Mouse (Mus musculus) limb, embryonic 12.5 days (tissue): ENCODE results near the gene Nsa2. TPM values are rescaled to one million over a fixed set of nuclear protein-coding genes. Genes with fewer than 3 reads are reported as not detected.

Experiments
- ATAC-seq: fragments of 200-750 bp; cut with Nextera tagmentation; 2 replicates; pipeline ENCODE4 v1.8.0; 2017; ENCODE audit warnings: low read depth, moderate TSS enrichment; ENCODE audit not compliant: insufficient number of reproducible peaks, insufficient read depth, low FRiP score, low TSS enrichment
- H3K27ac ChIP-seq: fragments of 300-500 bp; sonication (generic); 2 replicates; pipeline ENCODE4 v1.5.1; 2016; ENCODE audit warnings: mild to moderate bottlenecking, moderate library complexity
- H3K27me3 ChIP-seq: fragments of 300-500 bp; sonication (generic); 2 replicates; pipeline ENCODE4 v1.6.1; 2016; ENCODE audit warnings: mild to moderate bottlenecking, moderate library complexity
- H3K36me3 ChIP-seq: fragments of 300-500 bp; sonication (generic); 2 replicates; pipeline ENCODE4 v1.6.1; 2016; ENCODE audit warnings: mild to moderate bottlenecking, moderate library complexity
- H3K4me1 ChIP-seq: fragments of 300-500 bp; sonication (generic); replicated peaks from 2 replicates; pipeline ENCODE4 v1.6.1; 2016
- H3K4me2 ChIP-seq: fragments of 300-500 bp; sonication (generic); 2 replicates; pipeline ENCODE4 v1.6.1; 2016; ENCODE audit warnings: mild to moderate bottlenecking, moderate library complexity
- H3K4me3 ChIP-seq: fragments of 300-500 bp; sonication (generic); replicated peaks from 2 replicates; pipeline ENCODE4 v1.5.1; 2016; ENCODE audit warnings: mild to moderate bottlenecking
- H3K9ac ChIP-seq: fragments of 300-500 bp; sonication (generic); replicated peaks from 2 replicates; pipeline ENCODE4 v1.6.1; 2016; ENCODE audit warnings: mild to moderate bottlenecking, moderate library complexity
- H3K9me3 ChIP-seq: fragments of 300-500 bp; sonication (generic); 2 replicates; pipeline ENCODE4 v1.6.1; 2016; ENCODE audit warnings: mild to moderate bottlenecking, moderate library complexity
- WGBS: fragments of 180-500 bp; shearing (Covaris S2); methylation state at CpG from one replicate; pipeline ENCODE4 v1.1.7; 2016; 5-methylcytosine and 5-hydroxymethylcytosine counted together
- polyA plus RNA-seq: library from polyadenylated mRNA; unstranded; fragments of >200 nt; fragmentation: Nextera tagmentation; extraction: Ambion mirVana; gene quantifications from 2 replicates; pipeline ENCODE4 v1.2.1, GENCODE M21; 2016

Nsa2 gene
- 66.5 and 67.8 TPM in 2 replicates for polyA plus RNA-seq

- peak within 1 kb of the TSS; percentile 82 for H3K9ac ChIP-seq
- peak within 1 kb of the TSS; percentile 73; the same call in 1 of the 2 replicates for H3K27ac ChIP-seq
- no peaks in the 10 kb centered on the region for H3K27me3 ChIP-seq
- H3K4me2 ChIP-seq, result peak within 1 kb of the TSS; percentile 65
- WGBS, result under 1% methylated on average over 57 of the region's 57 CpGs
- peaks cover 6% of the 10 kb centered on the region; the same call in 1 of the 2 replicates for H3K4me1 ChIP-seq
- peak within 1 kb of the TSS; percentile 84 for H3K4me3 ChIP-seq
- no peaks in the 10 kb centered on the region for H3K9me3 ChIP-seq
- peaks cover 29% of the 10 kb centered on the region for H3K36me3 ChIP-seq
- ATAC-seq, result peak; percentile 91
Observed at GRCm38 (mm10) chr13:97137466-97138400, at the start of gene Nsa2, which contains the start of gene Gfm2. Gene Nsa2 (minus strand): TSS chr13:97137937. Gene Gfm2 (plus strand): TSS chr13:97137937.

- Histone ChIP-seq H3K4me2 (no peak overlapping the region), H3K4me1 (no peaks in the 10 kb centered on the region), H3K27ac (no peak overlapping the region), H3K27me3 (no peaks in the 10 kb centered on the region), H3K9me3 (no peaks in the 10 kb centered on the region), H3K36me3 (peaks cover 8% of the 10 kb centered on the region; the same call in 1 of the 2 replicates), H3K4me3 (no peak overlapping the region), H3K9ac (no peak overlapping the region)
- WGBS, result 83% methylated on average over 4 of the region's 4 CpGs
- ATAC-seq, result no peak
Observed at GRCm38 (mm10) chr13:97186346-97186745, 48.6 kb upstream of the Nsa2 start.

- H3K4me2 ChIP-seq, result no peak overlapping the region
- no peak for ATAC-seq
- H3K27me3 ChIP-seq, result no peaks in the 10 kb centered on the region
Observed at GRCm38 (mm10) chr13:97184656-97185055, 46.9 kb upstream of the Nsa2 start.

GRCm38 (mm10) chr13:97184168-97184567, 46.4 kb upstream of the Nsa2 start:
- Histone ChIP-seq H3K9me3 (no peaks in the 10 kb centered on the region), H3K4me1 (no peaks in the 10 kb centered on the region), H3K36me3 (peaks cover 29% of the 10 kb centered on the region), H3K27ac (no peak overlapping the region), H3K27me3 (no peaks in the 10 kb centered on the region), H3K4me2 (no peak overlapping the region), H3K4me3 (no peak overlapping the region), H3K9ac (no peak overlapping the region)
- WGBS, result 93% methylated on average over 2 of the region's 2 CpGs
- no peak for ATAC-seq

More at GRCm38 (mm10) chr13:97184656-97185055, 46.9 kb upstream of the Nsa2 start:
- Histone ChIP-seq H3K4me3 (no peak overlapping the region), H3K4me1 (no peaks in the 10 kb centered on the region), H3K9me3 (no peaks in the 10 kb centered on the region), H3K36me3 (peaks cover 25% of the 10 kb centered on the region), H3K9ac (no peak overlapping the region), H3K27ac (no peak overlapping the region)
- WGBS, result 88% methylated on average over 5 of the region's 5 CpGs

GRCm38 (mm10) chr13:97182821-97183220, 45.1 kb upstream of the Nsa2 start:
- Histone ChIP-seq H3K4me2 (no peak overlapping the region), H3K4me1 (no peaks in the 10 kb centered on the region), H3K27me3 (no peaks in the 10 kb centered on the region), H3K4me3 (no peak overlapping the region), H3K9ac (no peak overlapping the region), H3K36me3 (peaks cover 40% of the 10 kb centered on the region), H3K9me3 (no peaks in the 10 kb centered on the region), H3K27ac (no peak overlapping the region)
- ATAC-seq, result no peak
- WGBS, result 81% methylated on average over 4 of the region's 4 CpGs

GRCm38 (mm10) chr13:97180113-97180828, 42.5 kb upstream of the Nsa2 start:
- WGBS, result 81% methylated on average over 6 of the region's 6 CpGs
- H3K27me3 ChIP-seq, result no peaks in the 10 kb centered on the region
- H3K36me3 ChIP-seq, result peaks cover 63% of the 10 kb centered on the region
- no peak overlapping the region for H3K4me3 ChIP-seq
- no peak overlapping the region for H3K9ac ChIP-seq
- no peaks in the 10 kb centered on the region for H3K4me1 ChIP-seq
- H3K9me3 ChIP-seq, result no peaks in the 10 kb centered on the region
- H3K27ac ChIP-seq, result no peak overlapping the region
- no peak for ATAC-seq
- no peak overlapping the region for H3K4me2 ChIP-seq

- no peak for ATAC-seq
- no peak overlapping the region for H3K27ac ChIP-seq
- H3K4me3 ChIP-seq, result no peak overlapping the region
- WGBS, result 84% methylated on average over 7 of the region's 7 CpGs
- no peak overlapping the region for H3K4me2 ChIP-seq
- no peak overlapping the region for H3K9ac ChIP-seq
- peaks cover 73% of the 10 kb centered on the region for H3K36me3 ChIP-seq
- H3K4me1 ChIP-seq, result no peaks in the 10 kb centered on the region
- H3K9me3 ChIP-seq, result no peaks in the 10 kb centered on the region
- no peaks in the 10 kb centered on the region for H3K27me3 ChIP-seq
Observed at GRCm38 (mm10) chr13:97178943-97179342, 41.2 kb upstream of the Nsa2 start.

- H3K27me3 ChIP-seq, result no peaks in the 10 kb centered on the region
- H3K4me3 ChIP-seq, result no peak overlapping the region
- no peaks in the 10 kb centered on the region for H3K4me1 ChIP-seq
- ATAC-seq, result no peak
- H3K36me3 ChIP-seq, result peaks cover 90% of the 10 kb centered on the region
- no peak overlapping the region for H3K4me2 ChIP-seq
- whole genome bisulfite sequencing, result 87% methylated on average over 5 of the region's 5 CpGs
- no peaks in the 10 kb centered on the region for H3K9me3 ChIP-seq
- H3K9ac ChIP-seq, result no peak overlapping the region
- no peak overlapping the region for H3K27ac ChIP-seq
Observed at GRCm38 (mm10) chr13:97176731-97177130, 39.0 kb upstream of the Nsa2 start.

GRCm38 (mm10) chr13:97175520-97176264, 38.0 kb upstream of the Nsa2 start:
- Histone ChIP-seq H3K4me3 (no peak overlapping the region), H3K36me3 (peaks cover 90% of the 10 kb centered on the region), H3K9ac (no peak overlapping the region), H3K9me3 (no peaks in the 10 kb centered on the region), H3K4me2 (no peak overlapping the region), H3K27ac (no peak overlapping the region), H3K27me3 (no peaks in the 10 kb centered on the region), H3K4me1 (no peaks in the 10 kb centered on the region)
- 80% methylated on average over 10 of the region's 10 CpGs for WGBS
- no peak for ATAC-seq

- Histone ChIP-seq H3K4me1 (no peaks in the 10 kb centered on the region), H3K27me3 (no peaks in the 10 kb centered on the region), H3K36me3 (peaks cover 66% of the 10 kb centered on the region), H3K9ac (no peak overlapping the region), H3K9me3 (no peaks in the 10 kb centered on the region), H3K4me3 (no peak overlapping the region), H3K27ac (no peak overlapping the region), H3K4me2 (no peak overlapping the region)
- ATAC-seq, result no peak
- 60% methylated on average over 4 of the region's 4 CpGs for WGBS
Observed at GRCm38 (mm10) chr13:97145834-97146233, 8.1 kb upstream of the Nsa2 start.

- no peak for ATAC-seq
- 84% methylated on average over 7 of the region's 7 CpGs for WGBS
- H3K36me3 ChIP-seq, result peaks cover 35% of the 10 kb centered on the region
Observed at GRCm38 (mm10) chr13:97142321-97142720, 4.6 kb upstream of the Nsa2 start.

More at GRCm38 (mm10) chr13:97142321-97142720, 4.6 kb upstream of the Nsa2 start:
- Histone ChIP-seq H3K27me3 (no peaks in the 10 kb centered on the region), H3K9me3 (no peaks in the 10 kb centered on the region), H3K27ac (no peak overlapping the region), H3K4me2 (no peak overlapping the region), H3K9ac (no peak overlapping the region), H3K4me3 (no peak overlapping the region), H3K4me1 (peaks cover 6% of the 10 kb centered on the region; the same call in 1 of the 2 replicates)
